Mouse (Mus musculus): Measurements from ENCODE around the gene Med14. TPM values are rescaled to one million over a fixed set of nuclear protein-coding genes. Genes with fewer than 3 reads are reported as not detected.
A peak's percentile ranks its signal among the peaks of the same experiment; 100 is the strongest.

The Med14 gene
- polyA plus RNA-seq, 1 experiment, result 10.9 TPM

GRCm38 (mm10) chrX:12771561-12771960 lies 9.7 kb upstream of the Med14 start:
- Histone ChIP-seq H3K4me3 (ENCODE audit: insufficient read depth, poor library complexity, severe bottlenecking) (no peak overlapping the region), H3K79me2 (ENCODE audit: control insufficient read depth, insufficient read depth) (no peaks in the 10 kb centered on the region), H3K79me3 (ENCODE audit: low read depth) (no peaks in the 10 kb centered on the region), H3K27me3 (ENCODE audit: control insufficient read depth, insufficient read depth, insufficient read length) (no peaks in the 10 kb centered on the region), H3K36me3 (ENCODE audit: control insufficient read depth, insufficient read depth) (no peaks in the 10 kb centered on the region), H3ac (ENCODE audit: control insufficient read depth, insufficient read length, low read depth) (no peak overlapping the region)
- TF ChIP-seq MYOD1 (IDR thresholded peaks at IDR 0.05; ENCODE audit: control insufficient read depth, insufficient read length, low read depth) (no peak), MAX (IDR thresholded peaks at IDR 0.05) (no peak), USF1 (IDR thresholded peaks at IDR 0.05; ENCODE audit: low read depth) (no peak), FOSL1 (IDR thresholded peaks at IDR 0.05; ENCODE audit: insufficient read depth, low read length, poor library complexity, severe bottlenecking) (no peak), MYOG (IDR thresholded peaks at IDR 0.05; ENCODE audit: control insufficient read depth, extremely low read depth, insufficient read length) (no peak), CEBPB (IDR thresholded peaks at IDR 0.05; ENCODE audit: low read depth) (no peak), CTCF (IDR thresholded peaks at IDR 0.05; ENCODE audit: control insufficient read depth, insufficient read depth, insufficient read length) (no peak)

GRCm38 (mm10) chrX:12768571-12768970 lies 6.7 kb upstream of the Med14 start:
- no peaks in the 10 kb centered on the region for H3K36me3 ChIP-seq (ENCODE audit: control insufficient read depth, insufficient read depth)
- H3K79me3 ChIP-seq (ENCODE audit: low read depth), result no peaks in the 10 kb centered on the region
- H3K4me3 ChIP-seq (ENCODE audit: insufficient read depth, poor library complexity, severe bottlenecking), result no peak overlapping the region
- H3K27me3 ChIP-seq (ENCODE audit: control insufficient read depth, insufficient read depth, insufficient read length), result no peaks in the 10 kb centered on the region
- TF ChIP-seq CTCF (IDR thresholded peaks at IDR 0.05; ENCODE audit: control insufficient read depth, insufficient read depth, insufficient read length), result no peak
- TF ChIP-seq USF1 (IDR thresholded peaks at IDR 0.05; ENCODE audit: low read depth), result no peak
- TF ChIP-seq FOSL1 (IDR thresholded peaks at IDR 0.05; ENCODE audit: insufficient read depth, low read length, poor library complexity, severe bottlenecking), result no peak
- TF ChIP-seq MYOG (IDR thresholded peaks at IDR 0.05; ENCODE audit: control insufficient read depth, extremely low read depth, insufficient read length), result no peak
- TF ChIP-seq MYOD1 (IDR thresholded peaks at IDR 0.05; ENCODE audit: control insufficient read depth, insufficient read length, low read depth), result no peak
- no peak for TF ChIP-seq CEBPB (IDR thresholded peaks at IDR 0.05; ENCODE audit: low read depth)
- TF ChIP-seq MAX (IDR thresholded peaks at IDR 0.05), result no peak
- no peaks in the 10 kb centered on the region for H3K79me2 ChIP-seq (ENCODE audit: control insufficient read depth, insufficient read depth)
- H3ac ChIP-seq (ENCODE audit: control insufficient read depth, insufficient read length, low read depth), result no peak overlapping the region

- Histone ChIP-seq H3K27me3 (ENCODE audit: control insufficient read depth, insufficient read depth, insufficient read length) (no peaks in the 10 kb centered on the region), H3ac (ENCODE audit: control insufficient read depth, insufficient read length, low read depth) (no peak overlapping the region), H3K36me3 (ENCODE audit: control insufficient read depth, insufficient read depth) (no peaks in the 10 kb centered on the region), H3K79me2 (ENCODE audit: control insufficient read depth, insufficient read depth) (no peaks in the 10 kb centered on the region), H3K79me3 (ENCODE audit: low read depth) (no peaks in the 10 kb centered on the region), H3K4me3 (ENCODE audit: insufficient read depth, poor library complexity, severe bottlenecking) (no peak overlapping the region)
- TF ChIP-seq MYOG (IDR thresholded peaks at IDR 0.05; ENCODE audit: control insufficient read depth, extremely low read depth, insufficient read length), result no peak
- no peak for TF ChIP-seq CEBPB (IDR thresholded peaks at IDR 0.05; ENCODE audit: low read depth)
- no peak for TF ChIP-seq CTCF (IDR thresholded peaks at IDR 0.05; ENCODE audit: control insufficient read depth, insufficient read depth, insufficient read length)
These were observed 5.1 kb upstream of the Med14 start for GRCm38 (mm10) chrX:12766846-12767564.

- Histone ChIP-seq H3K4me3 (ENCODE audit: insufficient read depth, poor library complexity, severe bottlenecking) (no peak overlapping the region), H3K27me3 (ENCODE audit: control insufficient read depth, insufficient read depth, insufficient read length) (no peaks in the 10 kb centered on the region), H3K36me3 (ENCODE audit: control insufficient read depth, insufficient read depth) (no peaks in the 10 kb centered on the region), H3K79me3 (ENCODE audit: low read depth) (peaks cover 27% of the 10 kb centered on the region), H3K79me2 (ENCODE audit: control insufficient read depth, insufficient read depth) (peaks cover 32% of the 10 kb centered on the region), H3ac (ENCODE audit: control insufficient read depth, insufficient read length, low read depth) (no peak overlapping the region)
- TF ChIP-seq FOSL1 (IDR thresholded peaks at IDR 0.05; ENCODE audit: insufficient read depth, low read length, poor library complexity, severe bottlenecking) (no peak), USF1 (IDR thresholded peaks at IDR 0.05; ENCODE audit: low read depth) (no peak), MAX (IDR thresholded peaks at IDR 0.05) (no peak), MYOG (IDR thresholded peaks at IDR 0.05; ENCODE audit: control insufficient read depth, extremely low read depth, insufficient read length) (no peak), MYOD1 (IDR thresholded peaks at IDR 0.05; ENCODE audit: control insufficient read depth, insufficient read length, low read depth) (no peak), CTCF (IDR thresholded peaks at IDR 0.05; ENCODE audit: control insufficient read depth, insufficient read depth, insufficient read length) (no peak), CEBPB (IDR thresholded peaks at IDR 0.05; ENCODE audit: low read depth) (no peak)
These were observed 1.4 kb upstream of the Med14 start for GRCm38 (mm10) chrX:12763127-12763834.

GRCm38 (mm10) chrX:12762334-12763126 lies 657 bp upstream of the Med14 start:
- Histone ChIP-seq H3K79me2 (ENCODE audit: control insufficient read depth, insufficient read depth) (peaks cover 40% of the 10 kb centered on the region), H3K79me3 (ENCODE audit: low read depth) (peaks cover 35% of the 10 kb centered on the region), H3K4me3 (ENCODE audit: insufficient read depth, poor library complexity, severe bottlenecking) (peak overlapping the region; percentile 50), H3ac (ENCODE audit: control insufficient read depth, insufficient read length, low read depth) (peak overlapping the region; percentile 71), H3K27me3 (ENCODE audit: control insufficient read depth, insufficient read depth, insufficient read length) (no peaks in the 10 kb centered on the region), H3K36me3 (ENCODE audit: control insufficient read depth, insufficient read depth) (no peaks in the 10 kb centered on the region)
- TF ChIP-seq USF1 (IDR thresholded peaks at IDR 0.05; ENCODE audit: low read depth) (no peak), MYOD1 (IDR thresholded peaks at IDR 0.05; ENCODE audit: control insufficient read depth, insufficient read length, low read depth) (no peak), CEBPB (IDR thresholded peaks at IDR 0.05; ENCODE audit: low read depth) (no peak), MYOG (IDR thresholded peaks at IDR 0.05; ENCODE audit: control insufficient read depth, extremely low read depth, insufficient read length) (no peak), MAX (IDR thresholded peaks at IDR 0.05) (no peak), CTCF (IDR thresholded peaks at IDR 0.05; ENCODE audit: control insufficient read depth, insufficient read depth, insufficient read length) (no peak), FOSL1 (IDR thresholded peaks at IDR 0.05; ENCODE audit: insufficient read depth, low read length, poor library complexity, severe bottlenecking) (no peak)
